Mouse (Mus musculus) spleen, adult 2 months (tissue): ENCODE data around the gene Hipk1.
"Not testable (repeated sequence)": the region's sequence is repeated elsewhere in the genome, so short reads cannot be mapped to it uniquely, and the experiment has no call there.

ENCODE experiments used
- CTCF ChIP-seq: fragments of 200-500 bp; IDR thresholded peaks from 2 replicates; pipeline ENCODE4 v1.5.1; 2011; ENCODE audit warnings: mild to moderate bottlenecking, inconsistent platforms; ENCODE audit not compliant: insufficient read depth, insufficient read length, insufficient replicate concordance; ENCODE audit errors: extremely low read depth
- POLR2A ChIP-seq: fragments of 200-500 bp; IDR thresholded peaks from 2 replicates; pipeline ENCODE4 v1.6.1; 2011; ENCODE audit warnings: low read depth, low read length, inconsistent platforms

DNA sequence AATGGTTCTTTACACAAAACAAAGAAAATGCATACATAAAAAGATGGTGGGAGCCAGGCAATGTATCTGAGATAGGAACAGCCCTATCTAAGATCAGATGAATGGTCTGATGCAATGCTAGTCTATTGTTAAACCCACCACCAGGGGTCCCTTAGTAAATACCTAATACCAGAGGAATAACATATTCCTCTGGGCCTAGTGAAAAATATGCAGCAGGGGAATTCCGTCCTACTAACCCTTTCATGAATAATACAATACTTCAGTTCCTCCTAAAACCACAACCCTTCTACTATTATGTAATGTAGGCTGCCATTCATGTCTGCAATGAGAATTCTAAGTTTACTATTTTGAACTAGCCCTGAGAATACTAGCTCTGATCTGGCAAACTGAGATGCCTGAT, 39.3 kb upstream of the Hipk1 start:
- not testable (repeated sequence) for TF ChIP-seq CTCF, POLR2A
